Mouse (Mus musculus) C2C12 (cell line): ENCODE results near the gene Dnajc16. TPM values are rescaled to one million over a fixed set of nuclear protein-coding genes. Genes with fewer than 3 reads are reported as not detected.

Experiments
- H3K27me3 ChIP-seq: one replicate; pipeline ENCODE4 v1.6.1; 2011; ENCODE audit not compliant: control insufficient read depth, insufficient read depth, insufficient read length
- H3K36me3 ChIP-seq: one replicate; pipeline ENCODE4 v1.6.1; 2011; ENCODE audit not compliant: control insufficient read depth, insufficient read depth
- H3K4me3 ChIP-seq: one replicate; pipeline ENCODE4 v1.5.1; 2011; ENCODE audit warnings: mild to moderate bottlenecking, control low read depth; ENCODE audit not compliant: poor library complexity, insufficient read depth, severe bottlenecking
- H3K79me2 ChIP-seq: one replicate; pipeline ENCODE4 v1.6.1; 2011; ENCODE audit not compliant: control insufficient read depth, insufficient read depth
- H3K79me3 ChIP-seq: one replicate; pipeline ENCODE4 v1.6.1; 2011; ENCODE audit warnings: low read depth, control low read depth
- H3ac ChIP-seq: one replicate; pipeline ENCODE3; 2011; ENCODE audit warnings: low read depth; ENCODE audit not compliant: control insufficient read depth, insufficient read length
- CEBPB ChIP-seq: IDR thresholded peaks from one replicate; pipeline ENCODE4 v1.6.1; 2011; ENCODE audit warnings: low read depth, mild to moderate bottlenecking, control low read depth, moderate library complexity
- CTCF ChIP-seq: IDR thresholded peaks from one replicate; pipeline ENCODE4 v1.5.1; 2011; ENCODE audit not compliant: control insufficient read depth, insufficient read depth, insufficient read length
- FOSL1 ChIP-seq: IDR thresholded peaks from one replicate; pipeline ENCODE4 v1.8.0; 2011; ENCODE audit warnings: mild to moderate bottlenecking, low read length; ENCODE audit not compliant: poor library complexity, insufficient read depth, severe bottlenecking
- MAX ChIP-seq: IDR thresholded peaks from one replicate; pipeline ENCODE4 v1.6.1; 2011; ENCODE audit warnings: mild to moderate bottlenecking, control low read depth
- MYOD1 ChIP-seq: IDR thresholded peaks from one replicate; pipeline ENCODE4 v1.6.1; 2011; ENCODE audit warnings: low read depth; ENCODE audit not compliant: control insufficient read depth, insufficient read length
- MYOG ChIP-seq: IDR thresholded peaks from one replicate; pipeline ENCODE4 v1.6.1; 2011; ENCODE audit not compliant: control insufficient read depth, insufficient read length; ENCODE audit errors: extremely low read depth
- USF1 ChIP-seq: IDR thresholded peaks from one replicate; pipeline ENCODE4 v1.6.1; 2011; ENCODE audit warnings: low read depth, mild to moderate bottlenecking, control low read depth, moderate library complexity
- polyA plus RNA-seq: library from polyadenylated mRNA; unstranded; fragments of >200 nt; fragmentation: generic; extraction: Trizol; gene quantifications from one replicate; pipeline ENCODE4 v1.2.1, GENCODE M21; 2012; ENCODE audit warnings: missing spikeins

Gene Dnajc16
- polyA plus RNA-seq, 1 experiment: 5.2 TPM

GRCm38 (mm10) chr4:141789564-141790218 lies 1.0 kb downstream of the Dnajc16 start:
- Histone ChIP-seq H3K79me3 (no peaks in the 10 kb centered on the region), H3ac (peak overlapping the region; percentile 80), H3K79me2 (peaks cover 11% of the 10 kb centered on the region), H3K36me3 (no peaks in the 10 kb centered on the region), H3K27me3 (no peaks in the 10 kb centered on the region), H3K4me3 (peak overlapping the region; percentile 78)
- TF ChIP-seq CEBPB: no peak
- TF ChIP-seq USF1: no peak
- TF ChIP-seq MYOD1: no peak
- no peak for TF ChIP-seq CTCF
- TF ChIP-seq MYOG: no peak
- TF ChIP-seq FOSL1: no peak
- no peak for TF ChIP-seq MAX

DNA sequence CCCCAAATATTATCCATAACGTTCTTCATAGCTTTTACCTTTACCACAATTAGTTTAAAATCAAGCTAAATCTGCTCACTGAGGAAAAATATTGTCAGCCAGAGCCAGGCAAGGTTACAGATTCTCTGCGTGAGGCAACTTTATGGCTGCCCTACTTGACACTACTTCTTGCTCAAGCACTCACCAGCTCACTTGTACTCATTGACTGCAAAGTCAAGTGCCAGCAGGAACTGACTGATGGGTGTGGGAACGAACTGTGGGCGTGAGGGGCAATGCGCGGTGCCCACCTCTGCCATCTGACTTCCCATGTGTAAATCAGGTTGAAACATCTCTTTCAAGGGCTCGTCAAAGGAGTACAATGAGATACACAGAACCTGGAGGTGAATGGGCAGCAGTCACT lies 3.3 kb downstream of the Dnajc16 start:
- H3K4me3 ChIP-seq: no peak overlapping the region
- peaks cover 9% of the 10 kb centered on the region for H3K79me2 ChIP-seq
- peaks cover 10% of the 10 kb centered on the region for H3K36me3 ChIP-seq
- H3ac ChIP-seq: no peak overlapping the region
- no peaks in the 10 kb centered on the region for H3K79me3 ChIP-seq
- no peaks in the 10 kb centered on the region for H3K27me3 ChIP-seq
- TF ChIP-seq FOSL1: no peak
- no peak for TF ChIP-seq CTCF
- no peak for TF ChIP-seq CEBPB
- TF ChIP-seq MAX: no peak
- TF ChIP-seq MYOG: no peak
- TF ChIP-seq MYOD1: no peak
- TF ChIP-seq USF1: no peak

GRCm38 (mm10) chr4:141787046-141787445 lies 3.7 kb downstream of the Dnajc16 start:
- Histone ChIP-seq H3ac (no peak overlapping the region), H3K27me3 (no peaks in the 10 kb centered on the region), H3K79me3 (no peaks in the 10 kb centered on the region), H3K4me3 (no peak overlapping the region), H3K36me3 (peaks cover 11% of the 10 kb centered on the region), H3K79me2 (peaks cover 9% of the 10 kb centered on the region)
- TF ChIP-seq USF1 (no peak), CEBPB (no peak), MYOD1 (no peak), CTCF (no peak), FOSL1 (no peak), MAX (no peak), MYOG (no peak)

GRCm38 (mm10) chr4:141786141-141786540 lies 4.6 kb downstream of the Dnajc16 start:
- no peak for TF ChIP-seq MYOG
- TF ChIP-seq MYOD1: no peak
- no peak for TF ChIP-seq CEBPB
- no peak for TF ChIP-seq FOSL1
- TF ChIP-seq MAX: no peak
- Histone ChIP-seq H3K27me3 (no peaks in the 10 kb centered on the region), H3K79me2 (peaks cover 9% of the 10 kb centered on the region), H3K79me3 (no peaks in the 10 kb centered on the region), H3K36me3 (peaks cover 15% of the 10 kb centered on the region), H3K4me3 (no peak overlapping the region), H3ac (no peak overlapping the region)

DNA sequence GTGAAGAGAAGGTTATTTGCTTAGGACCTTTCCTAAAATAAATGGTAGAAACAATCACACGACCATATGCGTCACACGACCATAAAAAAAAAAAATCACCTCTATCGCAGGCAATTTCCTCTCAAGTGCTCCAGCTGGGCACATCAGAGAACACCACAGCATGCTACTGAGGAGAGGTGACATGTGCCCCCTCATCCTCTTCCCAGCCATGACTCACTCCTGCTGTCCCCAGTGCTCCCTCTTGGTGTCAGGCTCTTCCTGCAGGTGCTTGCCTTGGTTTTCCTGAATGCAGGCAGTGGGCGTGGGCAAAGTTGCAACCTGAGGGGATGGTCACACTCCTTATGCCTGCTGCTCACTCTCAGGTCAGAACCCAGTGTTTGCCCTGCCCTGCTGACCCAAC lies 5.9 kb downstream of the Dnajc16 start:
- Histone ChIP-seq H3K4me3 (no peak overlapping the region), H3K36me3 (peaks cover 20% of the 10 kb centered on the region), H3K79me3 (no peaks in the 10 kb centered on the region), H3ac (no peak overlapping the region), H3K27me3 (no peaks in the 10 kb centered on the region), H3K79me2 (peaks cover 6% of the 10 kb centered on the region)
- TF ChIP-seq MYOD1: no peak
- TF ChIP-seq USF1: no peak
- no peak for TF ChIP-seq MAX
- no peak for TF ChIP-seq CEBPB
- no peak for TF ChIP-seq FOSL1
- TF ChIP-seq CTCF: no peak
- no peak for TF ChIP-seq MYOG
